Mouse (Mus musculus): ENCODE measurements around the gene Ppfibp1. TPM values are rescaled to one million over a fixed set of nuclear protein-coding genes. Genes with fewer than 3 reads are reported as not detected.

Gene Ppfibp1
- polyA plus RNA-seq, 1 experiment = 5.0 TPM

- WGBS = 95% methylated on average over 5 of the region's 5 CpGs
- DNase-seq (ENCODE audit: low read depth, low spot score) = no peak
These were observed 130.1 kb downstream of the Ppfibp1 start for GRCm38 (mm10) chr6:147018364-147018763.

DNA sequence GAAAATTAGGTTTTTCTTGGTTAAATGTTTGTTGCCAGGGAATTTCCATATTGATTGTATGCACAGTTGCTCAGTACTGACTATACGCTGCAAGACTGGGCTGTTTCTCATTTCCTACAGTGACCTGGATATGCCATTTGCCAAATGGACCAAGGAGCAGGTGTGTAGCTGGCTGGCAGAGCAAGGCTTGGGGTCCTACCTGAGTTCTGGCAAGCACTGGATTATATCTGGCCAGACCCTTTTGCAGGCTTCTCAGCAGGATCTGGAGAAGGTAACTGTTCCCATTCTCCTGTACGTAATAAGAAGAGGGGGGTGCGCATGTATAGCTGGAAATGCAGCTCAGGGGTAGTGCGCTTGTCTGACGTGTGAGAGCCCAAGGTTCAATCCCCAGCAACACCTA is 132.9 kb downstream of the Ppfibp1 start:
- DNase-seq (ENCODE audit: low read depth, low spot score) = no peak
- WGBS = 96% methylated on average over 5 of the region's 5 CpGs

DNA sequence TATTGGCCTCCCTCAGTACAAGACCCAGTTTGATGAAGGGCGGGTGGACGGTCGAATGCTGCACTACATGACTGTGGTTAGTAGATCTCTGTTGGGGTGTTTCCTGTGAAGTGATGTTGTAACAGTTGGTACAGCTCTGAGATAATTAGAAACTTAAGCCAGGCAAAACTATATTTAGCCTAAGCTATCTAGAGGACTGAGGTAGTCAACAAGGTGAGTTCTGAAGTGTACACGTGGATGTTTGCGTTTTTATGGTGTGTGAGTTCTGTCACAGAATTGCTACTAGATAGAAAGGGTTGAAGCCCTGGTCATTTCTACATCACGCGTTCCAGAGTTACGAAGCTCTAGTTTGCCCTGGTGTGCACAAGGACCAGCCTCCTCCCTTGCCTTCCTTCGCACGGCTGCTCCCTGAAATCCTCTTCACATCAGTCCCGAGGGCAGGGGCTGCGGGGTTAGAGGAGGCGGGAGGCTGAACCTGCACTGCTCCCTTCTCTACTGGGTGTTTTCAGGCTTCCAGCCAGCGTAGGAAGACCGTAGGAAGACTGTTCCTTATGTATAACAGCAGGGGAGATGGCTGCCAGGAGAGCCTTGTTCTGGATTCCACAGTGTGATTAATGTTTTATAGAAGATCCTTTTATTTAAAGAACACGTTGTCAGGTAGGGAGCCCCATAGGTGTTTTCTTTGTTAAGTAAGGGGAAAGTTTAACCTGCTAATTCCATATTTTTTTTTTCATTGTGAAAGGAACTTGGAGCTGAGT is 134.3 kb downstream of the Ppfibp1 start:
- WGBS = 87% methylated on average over 16 of the region's 16 CpGs
- DNase-seq (ENCODE audit: low read depth, low spot score) = no peak

GRCm38 (mm10) chr6:147023133-147023395 is 134.8 kb downstream of the Ppfibp1 start:
- no peak for DNase-seq (ENCODE audit: low read depth, low spot score)
- 87% methylated on average over 2 of the region's 2 CpGs for WGBS

DNA sequence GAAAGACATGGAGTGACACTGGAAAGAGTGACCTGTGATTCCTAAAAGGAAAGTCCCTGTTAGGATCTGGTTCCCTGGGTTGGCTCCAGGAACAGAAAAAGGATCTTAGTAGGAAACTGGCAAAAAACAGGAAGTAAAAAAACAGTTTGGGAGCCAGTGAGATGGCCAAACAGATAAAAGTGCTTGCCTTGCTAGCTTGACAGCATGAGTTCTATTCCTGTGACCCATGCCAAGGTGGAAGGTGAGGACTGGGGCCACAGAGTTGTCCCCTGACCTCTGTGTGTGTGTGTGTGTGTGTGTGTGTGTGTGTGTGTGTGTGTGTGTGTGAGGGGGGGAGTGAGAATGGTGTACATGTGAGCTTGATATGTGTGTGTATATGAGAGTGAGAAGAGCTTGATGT is 135.3 kb downstream of the Ppfibp1 start:
- no peak for DNase-seq (ENCODE audit: low read depth, low spot score)

DNA sequence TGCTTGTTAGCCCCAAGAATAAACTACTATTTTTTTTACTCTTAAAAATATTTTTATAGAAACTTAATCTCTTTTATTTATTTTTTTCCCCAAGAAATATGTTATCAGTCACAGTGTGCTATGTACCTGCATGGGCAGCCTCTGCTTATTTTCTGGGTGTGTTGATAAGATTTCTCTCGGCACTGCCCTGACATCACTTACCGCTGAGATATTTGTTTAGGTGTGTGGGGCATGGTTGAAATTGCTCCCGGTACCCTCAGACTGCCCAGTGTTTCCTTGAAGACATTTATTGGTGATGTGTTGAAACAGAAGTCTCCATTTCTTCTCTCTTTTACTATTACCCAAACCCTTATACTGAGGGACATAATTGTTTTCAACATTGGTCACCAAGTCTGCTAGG is 136.5 kb downstream of the Ppfibp1 start:
- no peak for DNase-seq (ENCODE audit: low read depth, low spot score)
- 31% methylated on average over 3 of the region's 3 CpGs for WGBS

- 88% methylated on average over 2 of the region's 2 CpGs for WGBS
- no peak for DNase-seq (ENCODE audit: low read depth, low spot score)
These were observed 140.1 kb downstream of the Ppfibp1 start for GRCm38 (mm10) chr6:147028396-147028795.

DNA sequence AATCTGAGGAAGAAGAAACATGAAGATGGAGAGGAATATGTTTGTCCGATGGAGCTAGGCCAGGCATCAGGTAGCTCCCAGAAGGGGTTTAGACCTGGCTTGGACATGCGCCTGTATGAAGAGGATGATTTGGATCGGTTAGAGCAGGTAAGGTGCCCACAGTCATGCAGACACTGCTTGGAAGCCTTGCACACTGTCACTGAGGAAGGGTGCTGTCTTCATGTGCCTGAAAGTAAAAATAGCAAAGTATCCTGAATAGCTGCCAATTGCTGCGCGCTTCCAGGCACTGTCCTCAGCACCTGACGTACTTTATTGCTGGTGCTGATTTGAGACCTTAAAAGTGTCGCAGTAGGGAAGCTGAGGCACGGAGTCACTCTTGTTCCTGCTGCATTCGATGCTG is 141.3 kb downstream of the Ppfibp1 start:
- DNase-seq (ENCODE audit: low read depth, low spot score) = no peak
- 85% methylated on average over 9 of the region's 9 CpGs for WGBS

- WGBS = 81% methylated on average over 15 of the region's 15 CpGs
- no peak for DNase-seq (ENCODE audit: low read depth, low spot score)
These were observed 142.0 kb downstream of the Ppfibp1 start for GRCm38 (mm10) chr6:147030096-147030885.

DNA sequence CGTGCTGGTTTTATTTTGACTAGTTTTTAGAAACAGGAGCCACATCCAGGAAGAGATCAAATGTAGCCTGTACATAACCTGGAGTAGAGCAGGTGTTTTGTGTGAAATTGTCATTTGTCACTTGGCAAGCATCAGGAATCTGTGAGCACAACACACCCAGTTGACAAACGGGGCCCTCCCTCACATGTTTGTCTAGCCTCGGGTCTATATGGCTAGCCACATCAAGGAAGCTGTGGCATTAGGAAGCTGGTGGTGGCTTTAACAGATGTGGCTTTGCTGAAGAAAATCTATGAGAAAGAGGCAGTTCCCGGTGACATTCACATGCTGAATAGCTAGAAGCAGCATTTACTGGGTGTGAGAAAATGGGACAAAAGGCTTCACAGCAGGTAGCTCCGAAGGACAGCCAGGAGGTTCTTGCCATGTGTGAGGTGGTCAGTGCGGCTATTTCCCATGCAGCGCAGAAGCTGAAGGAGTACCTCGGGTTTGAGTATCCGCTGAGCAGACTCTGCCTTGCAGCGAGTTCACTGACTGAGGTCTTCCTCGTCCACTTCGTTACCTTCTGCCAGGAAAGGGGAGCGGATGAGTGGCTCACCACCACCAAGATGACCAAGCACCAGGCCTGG is 144.1 kb downstream of the Ppfibp1 start, which contains the start of gene Rep15:
Rep15 (plus strand) TSS at position 282 of the 623 bp plus-strand sequence.
- DNase-seq (ENCODE audit: low read depth, low spot score) = no peak
- WGBS = 59% methylated on average over 13 of the region's 13 CpGs

DNA sequence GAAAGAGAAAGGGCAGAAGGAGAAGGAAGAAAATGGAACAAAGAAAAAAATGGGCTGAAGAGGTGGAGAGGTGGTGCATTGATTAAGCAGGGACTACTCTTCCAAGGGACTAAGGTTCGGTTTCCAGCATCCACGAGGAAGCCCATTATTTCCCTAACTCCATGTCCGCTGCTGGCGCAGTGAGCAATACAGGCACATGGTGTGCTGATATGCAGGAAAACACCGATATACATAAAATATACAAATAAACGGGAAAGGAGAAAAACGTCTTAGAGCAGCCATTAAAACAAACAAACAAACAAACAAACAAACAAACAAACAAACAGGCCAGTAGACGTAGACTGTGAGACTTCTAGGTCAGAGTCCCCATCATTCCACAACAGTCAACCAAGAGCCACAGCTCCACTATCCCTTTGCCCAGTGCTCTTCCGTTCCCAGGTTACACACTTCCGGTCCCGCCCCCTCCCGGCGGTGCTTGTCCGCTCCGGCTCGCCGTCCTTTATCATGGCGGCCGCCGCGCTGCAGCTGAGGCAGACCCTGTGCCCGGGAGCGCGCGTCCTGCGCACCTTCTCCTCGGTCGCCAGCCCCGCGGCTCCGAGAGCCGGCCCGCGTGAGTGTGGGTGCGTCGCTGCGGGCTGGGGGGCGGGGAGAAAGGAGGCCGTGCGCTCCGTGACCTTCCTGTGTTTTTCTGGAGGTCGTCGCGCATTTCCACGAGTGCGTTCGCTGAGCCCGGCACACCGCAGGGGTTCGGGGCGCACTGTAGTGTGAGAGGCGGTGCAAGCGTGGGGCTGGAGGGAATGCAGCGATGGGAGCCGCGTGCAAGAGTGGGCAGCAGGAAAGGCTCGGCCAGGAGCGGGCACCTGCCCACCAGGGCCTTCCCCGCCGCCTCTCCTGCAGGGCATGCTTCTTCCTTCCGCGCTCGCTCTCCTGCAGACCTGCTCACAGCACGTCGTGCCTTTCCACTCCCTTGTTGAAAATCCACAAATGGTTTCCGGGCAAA is 154.3 kb downstream of the Ppfibp1 start, which contains the start of gene Mrps35:
Mrps35 (plus strand) TSS at position 474 of the 1,000 bp plus-strand sequence.
- DNase-seq (ENCODE audit: low read depth, low spot score) = peak; percentile 55
- WGBS = 3% methylated on average over 66 of the region's 66 CpGs

DNA sequence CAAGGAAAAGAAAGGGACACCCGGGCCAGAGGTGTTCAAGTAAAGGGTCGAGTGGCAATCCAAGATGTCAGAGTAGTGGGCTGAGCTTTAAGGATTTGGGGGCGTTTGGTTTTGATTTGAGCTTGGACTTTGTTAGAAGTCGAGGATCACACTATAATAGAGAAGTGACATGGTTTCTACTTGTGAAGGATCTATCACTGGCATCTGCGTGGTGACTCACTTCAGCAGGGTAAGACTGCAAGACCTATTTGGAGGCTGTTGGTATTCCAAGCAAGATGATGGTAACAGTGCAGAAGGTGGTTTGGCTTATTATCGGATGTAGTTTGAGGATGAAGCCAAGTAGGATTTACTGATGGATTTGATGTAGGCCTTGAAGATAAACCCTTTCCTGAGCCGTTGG is 155.3 kb downstream of the Ppfibp1 start:
- WGBS = 31% methylated on average over 7 of the region's 7 CpGs
- DNase-seq (ENCODE audit: low read depth, low spot score) = no peak

DNA sequence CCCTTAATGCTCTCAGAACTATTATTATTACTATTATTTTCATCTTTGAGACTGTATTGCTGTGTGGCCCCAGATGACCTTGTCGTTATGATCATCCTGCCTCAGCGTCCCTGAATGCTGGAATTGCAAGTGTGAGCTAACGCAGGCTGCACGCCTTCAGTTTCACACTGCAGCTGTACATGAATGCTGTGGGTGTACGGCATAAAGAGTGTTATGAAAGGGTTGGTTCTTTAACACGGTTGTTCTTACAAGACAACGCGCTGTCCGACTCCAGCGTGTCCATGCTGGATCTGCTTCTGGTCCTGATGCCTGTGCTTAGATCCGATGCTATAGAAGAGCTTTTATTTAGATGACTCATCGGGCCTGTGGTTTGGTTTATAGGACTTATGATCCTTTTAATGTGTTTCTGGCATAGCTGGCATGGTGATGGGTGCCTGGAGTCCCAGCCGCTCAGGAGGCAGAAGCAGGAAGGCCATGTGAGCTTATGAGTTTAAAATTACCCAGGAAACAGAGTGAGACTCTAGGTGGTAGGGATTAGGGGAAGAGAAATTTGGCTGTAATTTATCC is 161.0 kb downstream of the Ppfibp1 start:
- DNase-seq (ENCODE audit: low read depth, low spot score) = no peak
- WGBS = 85% methylated on average over 13 of the region's 13 CpGs

- 95% methylated on average over 8 of the region's 8 CpGs for WGBS
- no peak for DNase-seq (ENCODE audit: low read depth, low spot score)
These were observed 163.4 kb downstream of the Ppfibp1 start for GRCm38 (mm10) chr6:147051666-147052065.

- 91% methylated on average over 9 of the region's 9 CpGs for WGBS
- no peak for DNase-seq (ENCODE audit: low read depth, low spot score)
These were observed 164.2 kb downstream of the Ppfibp1 start for GRCm38 (mm10) chr6:147052440-147052839.

- WGBS = 92% methylated on average over 19 of the region's 19 CpGs
- DNase-seq (ENCODE audit: low read depth, low spot score) = no peak
These were observed 165.7 kb downstream of the Ppfibp1 start for GRCm38 (mm10) chr6:147053785-147054646.

DNA sequence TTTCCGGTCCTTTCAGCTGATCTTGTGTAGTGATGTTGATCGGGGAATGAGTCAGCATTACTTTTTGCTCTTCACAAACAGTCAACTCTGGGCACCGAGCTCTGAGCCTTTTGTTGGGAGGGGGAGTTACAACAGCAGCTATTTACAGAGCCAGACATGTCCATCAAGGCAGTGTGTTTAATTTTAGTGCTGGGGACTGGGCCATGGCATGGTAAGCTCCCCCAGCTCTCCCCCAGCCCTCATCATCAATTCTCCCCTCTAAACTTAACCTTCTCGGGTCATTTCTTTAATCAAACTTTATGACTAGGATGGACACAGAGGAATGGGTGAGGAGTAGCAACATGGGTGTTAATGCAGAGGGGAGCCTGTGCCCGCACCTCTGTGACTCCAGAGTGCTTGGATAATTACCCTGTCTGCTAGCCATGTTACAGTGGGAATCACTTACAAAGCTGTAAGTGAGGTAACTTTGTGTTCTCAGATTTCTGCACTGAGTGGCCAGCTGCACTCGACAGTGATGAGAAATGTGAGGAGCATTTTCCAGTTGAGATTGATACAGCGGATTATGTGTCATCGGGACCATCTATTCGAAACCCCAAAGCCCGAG is 167.2 kb downstream of the Ppfibp1 start:
- no peak for DNase-seq (ENCODE audit: low read depth, low spot score)
- 85% methylated on average over 10 of the region's 10 CpGs for WGBS

DNA sequence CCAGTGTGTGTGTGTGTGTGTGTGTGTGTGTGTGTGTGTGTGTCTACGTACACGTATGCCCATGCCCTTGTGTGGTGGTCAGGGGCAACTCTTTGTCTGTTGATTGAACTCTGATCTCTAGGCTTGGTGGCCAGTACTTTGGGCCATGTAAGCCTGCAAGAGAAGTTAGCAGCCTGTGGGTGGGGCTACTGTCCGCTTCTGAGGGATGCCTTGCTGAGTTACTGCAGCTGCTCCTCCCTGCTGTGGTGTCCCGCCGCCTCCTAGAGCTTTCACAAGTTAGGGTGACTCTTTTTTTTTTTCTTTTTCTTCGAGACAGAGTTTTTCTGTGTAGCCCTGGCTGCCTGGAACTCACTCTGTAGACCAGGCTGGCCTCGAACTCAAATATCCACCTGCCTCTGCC is 171.0 kb downstream of the Ppfibp1 start:
- WGBS = 79% methylated on average over 7 of the region's 7 CpGs
- DNase-seq (ENCODE audit: low read depth, low spot score) = no peak

Measured in large intestine, adult 2 months (tissue).